Mouse (Mus musculus): Measurements from ENCODE around the gene Dydc2. TPM values are rescaled to one million over a fixed set of nuclear protein-coding genes. Genes with fewer than 3 reads are reported as not detected.

The Dydc2 gene
- polyA plus RNA-seq, 1 experiment from 2014 or later: 1.0 TPM

DNA sequence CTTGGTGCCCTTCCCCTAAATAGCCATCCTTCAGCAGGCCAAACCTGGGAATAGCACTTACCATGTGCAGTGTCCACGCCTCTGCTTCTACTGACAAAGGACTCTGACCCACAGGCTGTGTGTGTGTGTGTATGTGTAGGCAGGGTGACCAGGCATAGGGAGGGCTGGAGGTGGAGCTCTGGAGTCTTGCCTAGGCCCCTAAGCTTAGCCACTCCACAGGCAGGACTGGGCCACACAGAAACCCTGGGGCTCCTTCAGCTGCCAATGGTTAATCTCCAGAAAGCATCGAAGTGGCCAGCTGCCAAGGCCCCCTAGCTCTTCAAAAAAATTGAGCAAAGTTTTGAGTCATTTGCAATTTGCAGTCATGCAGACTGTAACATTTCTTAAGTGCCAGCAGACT lies 60.9 kb downstream of the Dydc2 start:
- Histone ChIP-seq H3K4me1 (peaks cover 13% of the 10 kb centered on the region), H3K9me3 (no peaks in the 10 kb centered on the region), H3K27ac (replicated peaks) (no peak overlapping the region), H3K27me3 (no peaks in the 10 kb centered on the region), H3K4me2 (replicated peaks) (no peak overlapping the region), H3K36me3 (no peaks in the 10 kb centered on the region), H3K4me3 (no peak overlapping the region), H3K9ac (replicated peaks) (no peak overlapping the region)
- no peak for ATAC-seq (replicated peaks)
- WGBS: 63% methylated on average over 2 of the region's 2 CpGs

DNA sequence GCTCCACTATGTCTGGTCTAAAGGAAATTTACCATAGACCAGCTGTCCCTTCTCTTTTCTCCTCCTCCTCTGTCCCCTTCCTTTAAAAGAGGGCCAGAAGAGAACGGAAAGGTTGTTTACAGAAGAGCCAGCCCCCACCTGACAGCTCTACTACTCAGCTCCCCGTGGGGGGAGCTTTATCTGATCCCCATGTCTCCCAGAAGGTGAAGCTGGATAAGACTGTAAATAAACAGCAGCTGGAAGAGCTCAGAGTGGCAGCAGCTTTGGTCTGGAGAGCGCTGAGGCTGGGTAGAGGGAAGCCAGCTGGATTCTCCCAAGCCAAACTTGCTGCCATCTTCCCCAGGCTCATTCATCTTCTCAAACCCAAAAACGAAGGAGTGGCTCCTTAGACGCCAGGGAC lies 61.4 kb downstream of the Dydc2 start:
- Histone ChIP-seq H3K9me3 (no peaks in the 10 kb centered on the region), H3K4me1 (peaks cover 10% of the 10 kb centered on the region), H3K27ac (replicated peaks) (no peak overlapping the region), H3K36me3 (no peaks in the 10 kb centered on the region), H3K27me3 (no peaks in the 10 kb centered on the region), H3K4me3 (no peak overlapping the region), H3K4me2 (replicated peaks) (no peak overlapping the region), H3K9ac (replicated peaks) (no peak overlapping the region)
- 52% methylated on average over 5 of the region's 5 CpGs for WGBS
- ATAC-seq (replicated peaks): no peak

DNA sequence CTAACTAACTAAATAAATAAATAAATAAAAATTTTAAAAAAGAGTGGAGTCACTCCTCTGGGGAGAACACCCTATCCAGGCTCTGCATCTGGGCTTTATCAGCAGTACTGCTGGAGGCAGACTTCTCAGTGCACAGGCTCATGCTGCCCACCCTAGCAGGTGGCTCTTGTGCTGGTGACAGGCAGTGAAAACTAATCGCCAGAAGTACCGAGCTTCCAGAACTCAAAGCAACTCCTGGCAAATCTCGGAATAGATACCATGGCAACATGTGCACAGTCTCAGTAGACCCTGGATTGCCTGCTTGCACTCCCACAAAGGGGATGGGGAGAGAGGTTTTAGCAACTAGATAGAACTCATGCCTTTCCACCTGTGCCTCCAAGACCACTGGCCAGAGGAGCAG lies 62.1 kb downstream of the Dydc2 start:
- Histone ChIP-seq H3K4me2 (replicated peaks) (no peak overlapping the region), H3K4me1 (peaks cover 10% of the 10 kb centered on the region), H3K27me3 (no peaks in the 10 kb centered on the region), H3K9ac (replicated peaks) (no peak overlapping the region), H3K4me3 (no peak overlapping the region), H3K9me3 (no peaks in the 10 kb centered on the region), H3K27ac (replicated peaks) (no peak overlapping the region), H3K36me3 (no peaks in the 10 kb centered on the region)
- 41% methylated on average over 3 of the region's 3 CpGs for WGBS
- ATAC-seq (replicated peaks): no peak

DNA sequence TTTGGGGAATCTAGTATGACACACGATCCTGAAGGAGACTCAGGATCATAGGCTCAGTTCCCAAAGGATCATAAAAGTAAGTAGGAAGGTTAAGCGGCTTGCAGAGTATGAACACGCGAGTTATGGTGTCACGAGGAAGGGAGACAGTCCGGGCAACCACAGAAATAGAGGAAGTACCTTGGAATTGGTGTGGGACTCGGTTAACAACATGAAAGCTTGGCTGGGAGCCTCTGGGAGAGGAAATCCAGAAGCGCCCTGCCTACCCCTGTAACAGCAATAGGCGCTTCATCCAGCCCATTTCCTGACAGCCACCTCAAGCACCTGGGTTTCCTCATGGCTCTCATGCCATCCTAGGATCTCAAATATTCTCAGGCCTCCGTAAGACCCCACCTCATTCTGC lies 62.7 kb downstream of the Dydc2 start:
- H3K27me3 ChIP-seq: no peaks in the 10 kb centered on the region
- H3K9ac ChIP-seq (replicated peaks): no peak overlapping the region
- H3K4me3 ChIP-seq: no peak overlapping the region
- H3K27ac ChIP-seq (replicated peaks): no peak overlapping the region
- H3K36me3 ChIP-seq: no peaks in the 10 kb centered on the region
- 96% methylated on average over 10 of the region's 10 CpGs for WGBS
- H3K9me3 ChIP-seq: no peaks in the 10 kb centered on the region
- H3K4me1 ChIP-seq: peaks cover 10% of the 10 kb centered on the region
- ATAC-seq (replicated peaks): no peak
- H3K4me2 ChIP-seq (replicated peaks): no peak overlapping the region

DNA sequence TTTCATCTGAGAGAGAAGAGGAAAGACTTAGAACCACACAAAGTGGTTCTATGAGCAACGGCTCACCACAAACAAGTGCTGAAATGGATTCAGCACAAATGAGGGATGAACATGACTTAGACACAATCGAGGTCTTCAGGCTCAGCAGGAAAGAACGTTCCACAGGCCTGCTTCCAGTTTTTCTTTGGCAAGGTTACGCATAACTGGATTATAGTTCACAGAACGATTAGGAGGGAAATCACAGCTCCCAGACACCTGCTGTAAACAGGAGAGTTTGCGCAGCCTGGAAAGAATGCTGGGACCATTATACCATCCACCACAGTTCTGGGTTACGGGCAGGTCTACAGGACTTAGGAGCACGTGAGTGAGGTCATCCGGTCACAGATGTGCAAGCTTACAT lies 63.3 kb downstream of the Dydc2 start:
- peaks cover 10% of the 10 kb centered on the region for H3K4me1 ChIP-seq
- H3K4me2 ChIP-seq (replicated peaks): no peak overlapping the region
- H3K27me3 ChIP-seq: no peaks in the 10 kb centered on the region
- no peak overlapping the region for H3K9ac ChIP-seq (replicated peaks)
- H3K9me3 ChIP-seq: no peaks in the 10 kb centered on the region
- H3K4me3 ChIP-seq: no peak overlapping the region
- H3K27ac ChIP-seq (replicated peaks): no peak overlapping the region
- ATAC-seq (replicated peaks): no peak
- 88% methylated on average over 9 of the region's 9 CpGs for WGBS
- 0 out of 2 replicates have a peak, but pooled peaks cover 3% of the 10 kb centered on the region for H3K36me3 ChIP-seq

DNA sequence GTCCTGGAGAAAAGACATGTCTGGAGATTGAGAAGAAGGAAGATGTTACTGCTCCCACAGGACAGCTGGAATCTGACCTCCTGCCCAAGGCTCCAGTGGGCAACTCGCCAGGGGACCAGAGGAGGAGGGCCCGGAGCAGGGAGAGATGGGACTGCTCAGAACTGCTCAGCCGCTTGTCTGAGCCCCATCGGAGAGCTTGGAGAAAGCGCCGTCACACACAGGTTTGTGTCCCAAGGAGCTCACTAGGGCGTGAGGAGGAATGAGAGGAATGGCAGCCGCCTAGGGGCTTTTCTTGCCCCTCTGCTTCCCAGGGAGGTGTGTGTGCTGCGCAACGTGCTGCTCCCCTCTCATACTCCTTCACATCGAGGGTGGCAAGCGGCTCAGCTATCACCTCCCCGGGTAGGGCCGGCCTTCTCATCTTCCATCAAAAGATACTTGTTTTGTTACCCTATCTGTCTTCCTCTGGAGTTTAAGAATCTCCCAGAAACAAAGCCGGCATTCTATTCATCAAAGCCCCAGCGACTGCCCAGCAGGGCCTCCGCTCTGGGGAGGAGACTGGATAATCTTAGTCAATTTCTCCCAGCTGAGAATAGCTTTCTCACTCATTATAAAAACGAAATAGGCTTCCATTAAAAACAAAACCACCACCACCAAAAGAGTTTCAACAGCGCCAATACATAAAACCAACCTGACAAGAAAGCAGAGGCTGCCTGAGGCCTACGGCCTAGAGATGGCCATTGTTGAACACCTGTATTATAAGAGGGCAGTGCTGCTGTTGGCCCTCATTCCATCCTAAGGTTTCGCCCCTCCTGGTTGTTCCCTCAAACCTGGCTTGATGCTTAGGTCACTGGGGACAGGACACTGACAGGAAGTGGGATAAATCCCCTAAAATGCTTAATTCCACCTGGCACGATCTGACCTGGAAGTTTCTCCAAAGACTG lies 64.5 kb downstream of the Dydc2 start:
- H3K27ac ChIP-seq (replicated peaks): no peak overlapping the region
- no peaks in the 10 kb centered on the region for H3K9me3 ChIP-seq
- ATAC-seq (replicated peaks): peak; percentile 49; the same call in 1 of the 2 replicates
- H3K4me3 ChIP-seq: no peak overlapping the region
- peak overlapping the region; percentile 14; the same call in 1 of the 2 replicates for H3K4me2 ChIP-seq (replicated peaks)
- no peak overlapping the region for H3K9ac ChIP-seq (replicated peaks)
- WGBS: 12% methylated on average over 22 of the region's 22 CpGs
- H3K27me3 ChIP-seq: no peaks in the 10 kb centered on the region
- 0 out of 2 replicates have a peak, but pooled peaks cover 4% of the 10 kb centered on the region for H3K36me3 ChIP-seq
- H3K4me1 ChIP-seq: peaks cover 10% of the 10 kb centered on the region

DNA sequence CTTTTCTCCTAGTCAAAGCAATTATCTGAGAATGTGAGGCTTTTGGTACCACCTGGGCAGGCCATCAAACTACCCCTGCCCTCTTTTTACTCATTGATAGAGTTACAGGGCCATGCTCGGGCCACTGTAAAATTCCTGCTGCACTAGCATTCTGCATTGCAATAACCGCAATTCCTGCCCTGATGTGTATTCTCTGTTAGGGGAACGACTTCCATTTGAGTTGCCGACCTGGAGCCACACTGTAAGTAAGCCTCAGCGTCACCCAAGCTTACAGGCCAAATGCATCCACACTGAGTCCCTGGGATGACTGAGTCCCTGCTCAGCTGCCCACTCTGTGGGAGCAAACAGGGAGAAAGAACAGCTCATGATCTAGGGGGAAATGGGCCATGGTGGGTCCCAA lies 67.4 kb downstream of the Dydc2 start:
- H3K4me3 ChIP-seq: no peak overlapping the region
- no peak for ATAC-seq (replicated peaks)
- H3K36me3 ChIP-seq: peaks cover 13% of the 10 kb centered on the region
- no peak overlapping the region for H3K4me2 ChIP-seq (replicated peaks)
- no peaks in the 10 kb centered on the region for H3K27me3 ChIP-seq
- H3K9ac ChIP-seq (replicated peaks): no peak overlapping the region
- H3K9me3 ChIP-seq: no peaks in the 10 kb centered on the region
- H3K27ac ChIP-seq (replicated peaks): no peak overlapping the region
- peaks cover 10% of the 10 kb centered on the region for H3K4me1 ChIP-seq
- 95% methylated on average over 5 of the region's 5 CpGs for WGBS

DNA sequence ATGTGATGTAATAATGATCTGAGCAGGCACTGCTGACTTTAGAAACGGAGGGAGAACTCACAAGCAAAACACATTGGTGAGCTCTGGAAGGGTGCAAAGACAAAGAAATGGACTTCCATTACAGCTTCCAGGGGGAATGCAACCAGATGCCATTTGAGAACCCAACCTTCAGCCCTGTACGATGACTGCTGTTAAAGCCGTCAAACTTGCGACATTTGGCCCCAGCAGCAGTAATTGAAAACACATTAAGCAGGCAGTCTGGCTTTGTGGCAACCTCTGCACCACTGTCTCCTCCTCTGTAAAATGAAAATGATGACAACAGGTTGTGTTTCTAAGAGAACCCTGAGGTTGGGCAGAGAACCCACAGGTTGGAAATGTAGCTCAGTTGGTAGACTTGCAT lies 68.2 kb downstream of the Dydc2 start:
- no peak overlapping the region for H3K9ac ChIP-seq (replicated peaks)
- peaks cover 13% of the 10 kb centered on the region for H3K36me3 ChIP-seq
- no peak overlapping the region for H3K4me2 ChIP-seq (replicated peaks)
- H3K27ac ChIP-seq (replicated peaks): no peak overlapping the region
- no peaks in the 10 kb centered on the region for H3K27me3 ChIP-seq
- 90% methylated on average over 4 of the region's 4 CpGs for WGBS
- H3K4me1 ChIP-seq: peaks cover 10% of the 10 kb centered on the region
- H3K9me3 ChIP-seq: no peaks in the 10 kb centered on the region
- no peak overlapping the region for H3K4me3 ChIP-seq
- ATAC-seq (replicated peaks): no peak

DNA sequence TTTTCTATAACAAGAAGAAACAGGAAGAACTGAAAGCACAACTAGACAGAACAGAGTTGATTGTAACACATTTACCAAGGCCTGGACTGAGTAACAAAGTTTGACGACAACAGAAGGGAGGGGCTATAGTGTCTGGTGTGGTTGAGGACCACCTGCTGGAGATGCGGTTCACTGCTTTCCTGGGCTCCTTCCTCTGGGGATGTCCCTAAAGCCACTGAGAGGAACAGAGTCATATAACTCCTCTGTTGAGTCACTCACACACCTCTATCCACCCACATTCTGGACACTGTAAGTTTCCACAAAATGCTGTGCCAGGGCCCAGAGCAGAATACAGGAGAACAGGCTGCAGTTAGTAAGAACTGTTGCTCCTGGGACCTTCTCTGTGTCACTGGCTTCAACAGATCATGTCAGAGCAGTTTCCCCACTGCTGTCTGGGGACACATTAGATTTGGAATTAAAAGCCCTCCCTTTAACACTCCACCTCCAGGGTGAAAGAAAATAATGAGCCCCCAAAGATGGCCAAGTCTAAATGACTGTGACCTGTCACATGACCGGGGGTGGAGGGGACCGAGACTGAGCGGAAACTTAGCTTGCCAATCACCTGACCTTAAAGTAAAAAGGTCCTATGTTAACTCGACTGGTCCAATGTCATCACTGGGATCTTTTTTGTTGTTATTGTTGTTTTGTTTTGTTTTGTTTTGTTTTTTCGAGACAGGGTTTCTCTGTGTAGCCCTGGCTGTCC lies 68.9 kb downstream of the Dydc2 start:
- Histone ChIP-seq H3K4me1 (peaks cover 10% of the 10 kb centered on the region), H3K9ac (replicated peaks) (no peak overlapping the region), H3K4me2 (replicated peaks) (no peak overlapping the region), H3K4me3 (no peak overlapping the region), H3K27ac (replicated peaks) (no peak overlapping the region), H3K9me3 (no peaks in the 10 kb centered on the region), H3K36me3 (peaks cover 13% of the 10 kb centered on the region), H3K27me3 (no peaks in the 10 kb centered on the region)
- ATAC-seq (replicated peaks): no peak
- 90% methylated on average over 7 of the region's 7 CpGs for WGBS

Other genes with a start within 250 kb of the Dydc2 start
- 2.1 and 2.2 TPM in 2 replicates for gene Sh2d4b, start 175.9 kb downstream of the Dydc2 start, polyA plus RNA-seq (2015; fragmentation: Nextera tagmentation; extraction: Ambion mirVana)
- 97.5 and 98.3 TPM in 2 replicates for gene Tspan14, start 102.4 kb downstream of the Dydc2 start, polyA plus RNA-seq (2015; fragmentation: Nextera tagmentation; extraction: Ambion mirVana)
- 75.1 and 76.2 TPM in 2 replicates for gene Fam213a, start 55.4 kb downstream of the Dydc2 start, polyA plus RNA-seq (2015; fragmentation: Nextera tagmentation; extraction: Ambion mirVana)
- 0.22 TPM in 1 of 2 replicates, not detected in the other for gene Dydc1, start 3.7 kb upstream of the Dydc2 start, polyA plus RNA-seq (2015; fragmentation: Nextera tagmentation; extraction: Ambion mirVana)
- not detected in 2 replicates for gene Mat1a, start 35.8 kb upstream of the Dydc2 start, polyA plus RNA-seq (2015; fragmentation: Nextera tagmentation; extraction: Ambion mirVana)
- gene Sftpa1, start 62.6 kb upstream of the Dydc2 start, polyA plus RNA-seq (2015; fragmentation: Nextera tagmentation; extraction: Ambion mirVana): not detected in 2 replicates
- gene Mbl1, start 82.2 kb upstream of the Dydc2 start, polyA plus RNA-seq (2015; fragmentation: Nextera tagmentation; extraction: Ambion mirVana): not detected in 2 replicates
- not detected in 2 replicates for gene Sftpd, start 115.9 kb upstream of the Dydc2 start, polyA plus RNA-seq (2015; fragmentation: Nextera tagmentation; extraction: Ambion mirVana)
- gene Gm2832, start 209.6 kb upstream of the Dydc2 start, polyA plus RNA-seq (2015; fragmentation: Nextera tagmentation; extraction: Ambion mirVana): 0.19 TPM in 1 of 2 replicates, not detected in the other